Mouse (Mus musculus) cerebellum, adult 2 months (tissue): ENCODE results near the gene Ces5a. TPM values are rescaled to one million over a fixed set of nuclear protein-coding genes. Genes with fewer than 3 reads are reported as not detected.

Experiments used
- DNase-seq, 2 experiments: peaks; one replicate each; pipeline ENCODE4 v3.0.0; 2021
- H3K27ac ChIP-seq: fragments of 200-500 bp; 2 replicates; pipeline ENCODE4 v1.5.1; 2012; ENCODE audit warnings: low read length, control low read depth, inconsistent platforms; ENCODE audit not compliant: insufficient read depth
- H3K27me3 ChIP-seq: fragments of 200-500 bp; 2 replicates; pipeline ENCODE4 v1.6.1; 2012; ENCODE audit warnings: inconsistent platforms, mild to moderate bottlenecking, low read length, moderate library complexity; ENCODE audit not compliant: control insufficient read depth, insufficient read depth
- H3K4me1 ChIP-seq: fragments of 200-500 bp; 2 replicates; pipeline ENCODE4 v1.6.1; 2011; ENCODE audit warnings: low read length; ENCODE audit not compliant: control insufficient read depth, insufficient read depth
- H3K4me3 ChIP-seq: fragments of 200-500 bp; replicated peaks from 2 replicates; pipeline ENCODE3; 2011; ENCODE audit warnings: mild to moderate bottlenecking, low read depth, low read length, control low read depth; ENCODE audit not compliant: insufficient read depth
- CTCF ChIP-seq: fragments of 200-500 bp; IDR thresholded peaks from 2 replicates; pipeline ENCODE4 v1.5.1; 2011; ENCODE audit warnings: low read depth, mild to moderate bottlenecking, control low read depth, low read length, moderate library complexity, borderline replicate concordance; ENCODE audit not compliant: insufficient read depth
- POLR2A ChIP-seq: fragments of 200-500 bp; IDR thresholded peaks from 2 replicates; pipeline ENCODE4 v1.6.1; 2011; ENCODE audit warnings: low read length, control low read depth, borderline replicate concordance; ENCODE audit not compliant: insufficient read depth
- WGBS: fragments of 180-500 bp; shearing (Covaris S2); methylation state at CpG from one replicate; pipeline ENCODE4 v1.1.7; 2018; 5-methylcytosine and 5-hydroxymethylcytosine counted together
- polyA plus RNA-seq: library from polyadenylated mRNA; depleted of rRNA; stranded (reverse); fragments of >200 nt; gene quantifications from 2 replicates; pipeline ENCODE4 v1.2.3, GENCODE M21; 2012

The Ces5a gene
- polyA plus RNA-seq, 1 experiment: 1.3 TPM

- Histone ChIP-seq H3K27ac (no peak overlapping the region), H3K4me1 (peaks cover 29% of the 10 kb centered on the region)
Observed at GRCm38 (mm10) chr8:93567086-93567485, 31.5 kb upstream of the Ces5a start.

GRCm38 (mm10) chr8:93564634-93565033, 29.0 kb upstream of the Ces5a start:
- no peak overlapping the region for H3K27ac ChIP-seq
- DNase-seq: no peak
- no peaks in the 10 kb centered on the region for H3K27me3 ChIP-seq
- H3K4me1 ChIP-seq: peaks cover 17% of the 10 kb centered on the region; the same call in 1 of the 2 replicates
- H3K4me3 ChIP-seq: no peak overlapping the region
- TF ChIP-seq CTCF (no peak), POLR2A (no peak)
- 96% methylated on average over 4 of the region's 4 CpGs for WGBS

More at GRCm38 (mm10) chr8:93567086-93567485, 31.5 kb upstream of the Ces5a start:
- 23% methylated on average over 9 of the region's 9 CpGs for WGBS
- H3K27me3 ChIP-seq: no peaks in the 10 kb centered on the region
- peak in 1 of 2 experiments; percentile 39 for DNase-seq
- TF ChIP-seq CTCF (no peak), POLR2A (no peak)
- H3K4me3 ChIP-seq: no peak overlapping the region

- DNase-seq: peak; percentile 37 to 55
- peaks cover 17% of the 10 kb centered on the region; the same call in 1 of the 2 replicates for H3K4me1 ChIP-seq
- no peak overlapping the region for H3K27ac ChIP-seq
- H3K4me3 ChIP-seq: no peak overlapping the region
- TF ChIP-seq POLR2A (no peak), CTCF (no peak)
- 13% methylated on average over 7 of the region's 7 CpGs for WGBS
- H3K27me3 ChIP-seq: no peaks in the 10 kb centered on the region
Observed at GRCm38 (mm10) chr8:93563551-93563950, 27.9 kb upstream of the Ces5a start.

- DNase-seq: no peak
- WGBS: 57% methylated on average over 6 of the region's 6 CpGs
- Histone ChIP-seq H3K4me3 (no peak overlapping the region), H3K27ac (no peak overlapping the region), H3K27me3 (no peaks in the 10 kb centered on the region), H3K4me1 (peaks cover 12% of the 10 kb centered on the region; the same call in 1 of the 2 replicates)
- TF ChIP-seq CTCF (no peak), POLR2A (no peak)
Observed at GRCm38 (mm10) chr8:93562557-93563210, 27.1 kb upstream of the Ces5a start.

- DNase-seq: no peak
- 93% methylated on average over 3 of the region's 3 CpGs for WGBS
- no peak overlapping the region for H3K4me3 ChIP-seq
- no peak overlapping the region for H3K27ac ChIP-seq
- H3K4me1 ChIP-seq: no peaks in the 10 kb centered on the region
- no peaks in the 10 kb centered on the region for H3K27me3 ChIP-seq
- TF ChIP-seq CTCF (no peak), POLR2A (no peak)
Observed at GRCm38 (mm10) chr8:93561271-93561670, 25.6 kb upstream of the Ces5a start.

- no peaks in the 10 kb centered on the region for H3K27me3 ChIP-seq
- WGBS: 86% methylated on average over 2 of the region's 2 CpGs
Observed at GRCm38 (mm10) chr8:93559696-93560095, 24.1 kb upstream of the Ces5a start.

GRCm38 (mm10) chr8:93502634-93503033, 33.0 kb downstream of the Ces5a start:
- Histone ChIP-seq H3K27me3 (no peaks in the 10 kb centered on the region), H3K27ac (no peak overlapping the region), H3K4me3 (no peak overlapping the region), H3K4me1 (peaks cover 4% of the 10 kb centered on the region; the same call in 1 of the 2 replicates)
- 41% methylated on average over 3 of the region's 3 CpGs for WGBS
- no peak for TF ChIP-seq CTCF
- no peak for TF ChIP-seq POLR2A
- no peak for DNase-seq

More at GRCm38 (mm10) chr8:93559696-93560095, 24.1 kb upstream of the Ces5a start:
- no peak for DNase-seq
- no peak overlapping the region for H3K27ac ChIP-seq
- no peaks in the 10 kb centered on the region for H3K4me1 ChIP-seq
- no peak overlapping the region for H3K4me3 ChIP-seq
- TF ChIP-seq POLR2A (no peak), CTCF (no peak)

GRCm38 (mm10) chr8:93499437-93499836, 36.2 kb downstream of the Ces5a start:
- 29% methylated on average over 9 of the region's 9 CpGs for WGBS

More at GRCm38 (mm10) chr8:93499437-93499836, 36.2 kb downstream of the Ces5a start:
- peaks cover 4% of the 10 kb centered on the region; the same call in 1 of the 2 replicates for H3K4me1 ChIP-seq
- H3K4me3 ChIP-seq: no peak overlapping the region
- H3K27me3 ChIP-seq: no peaks in the 10 kb centered on the region
- DNase-seq: peak in 1 of 2 experiments; percentile 12
- H3K27ac ChIP-seq: no peak overlapping the region
- TF ChIP-seq POLR2A (no peak), CTCF (no peak)
